Mouse (Mus musculus) thymus, postnatal 10 days (tissue): Measurements from ENCODE around the gene Pias4.

Source experiments
- DNase-seq, 2 experiments: peaks; one replicate each; pipeline ENCODE4 v3.0.0; 2021; ENCODE audit warnings: low spot score in 2 of 2

The Pias4 gene

DNA sequence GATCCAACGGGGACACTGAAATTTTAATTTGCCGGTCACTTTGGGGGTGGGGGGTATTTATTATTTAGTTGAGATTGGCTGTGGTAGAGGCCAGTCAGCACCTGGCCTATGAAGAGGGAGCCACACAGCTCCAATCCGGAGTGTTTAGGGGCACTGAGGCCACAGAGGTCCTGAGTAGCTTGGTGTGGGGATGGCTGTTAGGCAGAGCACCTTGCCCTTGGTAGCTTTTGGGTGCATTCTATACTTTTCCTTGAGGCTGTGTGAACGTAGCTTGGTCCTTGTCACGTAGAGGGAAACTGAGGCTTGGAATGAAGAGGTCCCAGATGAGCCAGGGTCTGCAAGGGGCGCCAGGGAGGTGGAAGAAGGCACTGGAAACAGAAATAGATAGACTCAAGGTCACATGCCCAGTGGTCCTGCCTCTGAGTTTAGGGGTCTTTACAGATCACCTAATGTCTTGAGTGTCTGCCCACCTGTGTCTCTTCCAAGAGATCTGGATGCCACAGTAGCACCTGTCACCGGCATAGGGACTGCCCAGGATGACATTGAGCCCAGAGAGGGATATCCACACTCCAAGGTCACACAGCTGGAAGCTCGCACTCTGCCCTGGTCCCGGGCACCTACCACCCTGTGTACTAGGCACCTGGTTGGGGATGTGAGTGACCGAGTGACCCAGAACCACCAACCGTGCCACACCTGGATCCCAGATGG, 28.7 kb downstream of the Pias4 start:
- DNase-seq: no peak

DNA sequence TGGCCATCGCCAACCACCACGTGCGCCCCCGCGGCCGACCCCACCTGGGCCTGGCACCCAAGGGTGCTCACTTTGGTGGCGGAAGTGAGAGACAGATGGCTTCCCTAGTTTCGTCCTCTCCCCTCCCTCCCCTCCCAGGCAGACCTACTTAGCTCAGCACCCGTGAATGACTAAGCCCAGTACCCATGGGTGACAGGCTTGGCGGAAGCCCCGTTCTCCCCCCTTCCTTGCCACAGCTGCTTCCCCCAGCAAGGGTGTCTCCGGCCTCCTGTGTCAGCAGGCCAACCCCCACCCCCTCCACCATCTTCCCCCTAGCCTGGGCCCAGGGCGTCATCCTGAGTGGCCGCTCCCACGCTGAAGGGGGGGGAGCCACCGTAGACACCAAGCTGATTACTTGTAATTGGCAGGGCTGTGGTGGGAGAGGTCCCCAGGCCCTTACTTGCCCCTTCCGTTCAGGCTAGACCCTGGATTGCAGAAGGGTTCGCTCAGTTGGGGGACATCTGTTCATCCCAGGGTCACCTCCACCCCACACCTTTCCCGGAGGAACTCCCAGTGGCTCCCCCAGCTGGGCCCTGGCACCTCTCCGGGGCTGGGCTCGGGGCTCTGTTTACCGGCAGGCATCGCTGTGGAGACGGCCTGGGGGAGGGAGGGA, 29.5 kb downstream of the Pias4 start:
- peak; percentile 64 to 70 for DNase-seq

- peak; percentile 99 to 100 for DNase-seq
Observed at GRCm38 (mm10) chr10:81137252-81138130, 30.2 kb downstream of the Pias4 start.

DNA sequence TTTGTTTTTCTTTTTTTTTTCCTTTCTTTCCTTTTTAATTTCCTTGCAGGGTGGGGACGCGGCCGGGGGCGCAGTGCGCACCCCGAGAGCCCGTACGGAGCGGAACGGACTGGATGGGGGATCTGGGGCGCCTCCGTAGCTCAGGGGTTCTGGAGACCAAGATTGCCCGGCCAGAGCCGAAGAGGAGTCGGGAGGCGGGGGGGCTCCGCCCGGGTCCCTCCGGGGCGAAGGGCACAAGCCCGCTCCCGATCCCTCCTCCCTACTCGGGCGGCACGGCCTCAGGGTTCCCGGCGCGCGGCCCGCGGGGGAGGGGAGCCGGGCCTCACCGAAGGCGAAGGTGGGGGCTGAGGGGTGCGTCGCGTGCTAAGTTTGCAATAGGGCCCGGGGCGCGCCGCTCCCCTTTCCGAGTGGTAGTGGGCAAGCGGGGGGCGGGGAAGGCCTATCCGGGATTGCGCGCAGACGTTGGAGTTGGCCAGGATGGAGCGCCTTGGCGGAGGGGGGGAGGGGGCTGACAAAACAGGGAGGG, 31.0 kb downstream of the Pias4 start:
- DNase-seq: peak; percentile 81 to 84

DNA sequence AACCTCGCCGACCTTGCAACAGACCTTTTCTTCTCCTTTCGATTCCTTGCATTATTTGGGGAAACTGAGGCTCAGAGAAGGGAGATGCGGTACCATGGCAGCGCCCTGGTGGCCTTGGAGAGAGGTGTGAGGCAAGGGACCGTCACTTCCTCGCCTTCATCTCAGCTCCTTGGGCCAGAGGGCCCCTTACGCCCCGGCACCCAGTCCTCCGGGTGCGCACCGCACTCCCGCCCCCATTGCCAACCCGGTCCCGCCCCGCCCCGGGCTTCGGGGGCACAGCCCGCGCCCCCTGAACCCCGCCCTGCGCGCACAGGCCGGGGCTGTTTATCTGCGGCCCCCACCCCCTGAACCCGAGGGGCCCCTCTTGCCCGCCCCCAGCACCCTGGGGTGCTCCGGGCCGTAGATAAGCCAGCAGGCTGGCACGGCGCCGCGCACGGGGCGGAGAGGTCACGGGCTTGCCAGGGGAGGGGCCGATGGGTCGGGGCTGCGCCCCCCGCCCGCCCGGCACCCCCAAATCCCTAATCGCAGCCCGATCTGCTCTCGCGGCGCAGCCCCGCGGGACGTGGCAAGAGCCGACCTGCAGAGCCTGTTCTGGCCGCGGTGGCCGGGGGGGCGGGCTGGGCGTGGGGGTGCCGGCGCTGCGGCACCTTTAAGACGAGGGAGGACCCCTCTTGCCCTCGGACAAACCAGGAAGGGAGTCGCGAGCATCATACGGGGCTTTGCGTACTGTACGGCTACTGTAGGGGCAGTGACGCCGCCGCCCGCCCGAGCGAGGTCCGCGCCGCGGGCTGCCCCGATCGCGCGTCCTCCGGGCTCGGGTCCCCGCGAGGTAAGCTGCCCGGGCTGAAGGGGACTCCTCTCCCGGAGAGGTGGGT, 31.7 kb downstream of the Pias4 start:
- DNase-seq: peak; percentile 42 to 51

DNA sequence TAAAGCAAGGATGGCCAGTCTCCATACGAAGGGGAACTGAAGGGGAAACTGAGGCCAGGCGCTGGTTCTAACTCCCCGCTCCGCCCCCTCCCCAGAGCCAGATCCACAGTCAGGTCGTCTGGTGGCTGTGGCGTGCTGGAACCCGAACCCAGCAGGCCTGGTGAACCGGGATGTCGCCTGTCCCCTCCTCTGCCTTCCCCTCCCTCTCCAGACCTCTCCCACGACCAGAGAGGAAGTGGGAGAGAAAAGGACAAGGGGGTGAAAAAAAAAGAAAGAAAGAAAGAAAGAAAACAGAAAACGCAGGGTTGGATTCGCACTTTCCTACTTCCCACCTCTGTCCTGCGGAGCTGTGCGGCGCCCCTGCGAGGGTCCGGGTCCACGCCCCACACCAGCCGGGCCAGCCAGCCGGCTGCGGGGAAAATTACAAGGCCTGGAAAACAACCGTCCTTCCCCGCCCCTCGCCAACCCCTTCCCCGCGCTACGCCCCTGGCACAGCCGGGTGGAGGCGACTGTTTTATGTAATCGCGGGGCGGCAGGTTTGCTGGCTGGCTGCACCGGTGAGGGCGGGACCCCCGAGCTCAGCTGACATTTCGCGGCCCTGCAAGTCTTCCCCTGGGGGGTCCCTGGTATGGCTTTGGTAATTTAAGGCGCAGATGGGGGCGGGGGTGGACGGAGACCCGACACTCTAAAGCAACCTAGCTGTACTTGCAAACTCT, 32.6 kb downstream of the Pias4 start, which contains the start of gene Zbtb7a:
Gene Zbtb7a, plus strand, starts transcription at position 255 of the 716 bp plus-strand sequence.
- peak; percentile 25 to 36 for DNase-seq

DNA sequence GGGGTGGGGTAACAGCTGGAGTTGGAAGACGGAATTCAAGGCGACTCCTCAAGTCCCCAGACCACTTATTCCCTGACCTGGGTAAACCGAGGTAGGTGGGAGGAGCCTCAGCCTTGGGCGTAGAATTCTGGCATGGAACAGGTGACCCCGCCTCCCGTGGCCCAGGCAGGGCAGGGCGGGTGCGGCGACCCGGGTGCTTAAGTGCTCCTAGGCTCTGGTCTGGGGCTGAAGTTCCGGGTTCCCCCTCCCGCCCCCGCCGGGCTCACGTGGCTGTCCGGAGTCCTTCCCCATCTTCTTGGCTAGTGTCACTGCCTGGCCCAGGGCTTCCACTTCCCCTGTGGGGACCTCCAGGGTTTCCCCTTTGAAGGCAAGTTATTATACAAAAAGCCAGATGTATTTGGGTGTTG, 33.5 kb downstream of the Pias4 start:
- no peak for DNase-seq

- no peak for DNase-seq
Observed at GRCm38 (mm10) chr10:81123500-81123899, 44.2 kb downstream of the Pias4 start.

DNA sequence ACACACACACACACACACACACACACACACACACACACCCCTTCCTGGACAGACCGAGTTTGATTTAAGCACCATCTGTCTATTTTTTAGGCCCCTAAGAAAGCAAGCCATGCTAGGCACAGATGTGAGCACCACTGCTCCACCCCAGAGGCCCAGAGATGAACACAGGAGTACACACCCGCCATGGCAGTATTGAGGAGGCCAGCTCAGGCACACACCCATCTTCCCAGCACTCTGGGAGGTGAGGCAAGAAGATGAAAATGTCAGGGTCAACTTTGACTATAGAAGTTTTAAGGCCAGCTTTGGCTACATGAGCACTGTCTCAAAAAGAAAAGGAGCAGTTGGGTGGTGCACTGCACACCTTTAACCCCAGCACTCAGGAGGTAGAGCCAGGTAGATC, 44.8 kb downstream of the Pias4 start:
- DNase-seq: no peak

DNA sequence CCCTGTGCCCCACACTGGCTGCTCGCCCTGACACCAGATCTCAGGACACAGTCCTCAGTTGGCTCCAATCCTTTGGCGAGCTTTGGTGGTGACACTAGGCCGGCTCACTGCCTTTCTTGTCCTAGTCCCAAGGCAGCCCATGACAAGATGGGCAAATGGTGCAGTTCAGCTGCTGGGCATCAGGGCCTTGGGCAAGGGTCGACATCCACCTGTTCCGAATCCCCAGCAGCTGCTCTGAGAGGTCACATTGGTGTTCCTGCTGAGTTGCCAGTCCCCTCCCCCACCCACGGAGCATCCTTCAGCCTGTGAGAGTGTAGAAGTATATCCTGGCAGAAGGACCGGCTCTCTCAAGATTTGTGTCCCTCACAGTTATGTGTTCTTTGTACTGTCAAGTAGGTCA, 47.1 kb downstream of the Pias4 start:
- DNase-seq: no peak

GRCm38 (mm10) chr10:81119625-81120024, 48.1 kb downstream of the Pias4 start:
- DNase-seq: no peak

GRCm38 (mm10) chr10:81112946-81113345, 54.8 kb downstream of the Pias4 start:
- DNase-seq: no peak

DNA sequence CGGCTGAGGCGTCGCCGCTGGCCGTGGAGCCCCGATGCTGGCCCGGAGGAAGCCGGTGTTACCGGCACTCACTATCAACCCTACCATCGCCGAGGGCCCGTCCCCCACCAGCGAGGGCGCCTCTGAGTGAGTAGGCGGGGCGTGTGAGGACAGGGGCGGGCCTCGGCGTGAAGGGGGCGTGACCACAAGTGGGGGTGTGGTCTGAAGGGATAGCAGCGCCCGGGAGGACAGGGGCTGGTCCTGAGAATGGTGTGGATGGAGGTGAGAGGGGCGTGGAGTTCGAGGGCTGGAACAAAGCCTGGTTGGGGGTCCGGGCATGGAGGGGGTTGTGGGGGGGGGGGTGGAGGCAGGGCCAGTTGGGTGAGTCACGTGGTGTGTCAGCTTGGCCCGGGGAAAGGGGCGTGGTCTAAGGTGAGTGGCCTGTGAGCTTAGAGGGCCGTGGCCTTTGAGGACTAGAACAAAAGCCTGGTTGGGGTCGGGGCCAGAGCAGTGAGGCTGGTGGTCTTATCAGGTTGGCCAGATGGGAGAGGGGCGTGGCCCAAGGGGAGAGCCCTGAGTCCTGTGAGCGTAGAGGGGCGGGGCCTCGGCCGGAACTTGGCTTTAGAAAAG, 61.5 kb downstream of the Pias4 start:
- peak; percentile 82 to 88 for DNase-seq

DNA sequence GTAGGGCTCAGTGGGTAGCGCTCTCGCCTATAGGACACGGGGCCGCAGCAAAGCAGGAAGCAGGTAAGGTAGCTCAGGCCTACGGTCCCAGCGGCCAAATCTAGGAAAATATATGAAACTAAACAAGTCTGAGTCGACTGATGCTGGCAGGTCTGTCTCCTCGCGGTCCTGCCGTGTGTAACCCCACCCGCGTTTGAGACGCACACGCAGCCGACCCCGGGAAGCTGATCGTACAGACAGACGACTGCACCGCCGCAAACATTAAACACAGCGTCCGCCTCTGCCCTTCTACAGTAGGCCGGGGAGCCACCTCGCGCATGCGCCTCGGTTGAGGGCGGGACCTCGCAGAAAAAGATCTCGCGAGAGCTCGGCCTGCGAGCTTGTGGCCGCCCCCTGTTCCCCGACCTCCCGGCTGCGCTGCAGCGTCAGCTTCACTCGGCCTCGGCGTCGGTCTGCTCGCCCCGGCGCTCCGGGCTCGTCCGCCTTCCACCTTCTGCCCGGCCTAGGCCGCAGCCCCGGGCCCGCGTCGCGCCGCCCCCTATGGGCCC, 62.1 kb downstream of the Pias4 start, which contains the start of gene Map2k2:
Gene Map2k2, plus strand, starts transcription at position 351 of the 548 bp plus-strand sequence.
- DNase-seq: peak; percentile 99
